Mouse (Mus musculus) ovary, adult 10 weeks (tissue): ENCODE data around the gene Rgs1. TPM values are rescaled to one million over a fixed set of nuclear protein-coding genes. Genes with fewer than 3 reads are reported as not detected.

Source experiments
- polyA plus RNA-seq: library from polyadenylated mRNA; stranded (reverse); fragments of 350-450 nt; fragmentation: Illumina TruSeq; extraction: RNeasy Lipid Tissue Mini Kit (QIAGEN cat#74804); gene quantifications from one replicate; pipeline ENCODE4 v1.2.3, GENCODE M21; 2014

Gene Rgs1
- 5.5 TPM for polyA plus RNA-seq

GRCm38 (mm10) chr1:144248923-144249322 lies at the start of gene Rgs1:
Gene Rgs1 (minus strand): TSS chr1:144249242.

Other genes starting within 250 kb of the Rgs1 start
- gene Rgs2, start 245.1 kb downstream of the Rgs1 start, polyA plus RNA-seq = 707 TPM
- gene Rgs13, start 71.9 kb downstream of the Rgs1 start, polyA plus RNA-seq = 102 TPM